Mouse (Mus musculus) adrenal gland, postnatal 25 days (tissue): ENCODE measurements around the gene Adora1. TPM values are rescaled to one million over a fixed set of nuclear protein-coding genes. Genes with fewer than 3 reads are reported as not detected.

Source experiments
- DNase-seq: peaks from one replicate; pipeline ENCODE4 v3.0.0; 2021; ENCODE audit warnings: mixed read lengths
- total RNA-seq: library from RNA; stranded (reverse); gene quantifications from 2 replicates; pipeline ENCODE4 v1.2.3, GENCODE M21; 2021

Gene Adora1
- total RNA-seq, 1 experiment from 2014 or later, result 151 TPM

GRCm38 (mm10) chr1:134240701-134241100 lies 5.5 kb upstream of the Adora1 start:
- DNase-seq, result no peak

- DNase-seq, result no peak
These were observed 2.2 kb upstream of the Adora1 start for GRCm38 (mm10) chr1:134237438-134237837.

- DNase-seq, result no peak
These were observed 911 bp upstream of the Adora1 start for GRCm38 (mm10) chr1:134236142-134236541.

- DNase-seq, result peak; percentile 82
These were observed 508 bp downstream of the Adora1 start for GRCm38 (mm10) chr1:134234455-134235390.

GRCm38 (mm10) chr1:134233681-134234454 lies 1.4 kb downstream of the Adora1 start:
- peak; percentile 29 for DNase-seq

- peak; percentile 84 for DNase-seq
These were observed 2.3 kb downstream of the Adora1 start for GRCm38 (mm10) chr1:134232778-134233531.

GRCm38 (mm10) chr1:134232326-134232725 lies 2.9 kb downstream of the Adora1 start:
- DNase-seq, result peak; percentile 38

- no peak for DNase-seq
These were observed 3.5 kb downstream of the Adora1 start for GRCm38 (mm10) chr1:134231681-134232080.

- DNase-seq, result peak; percentile 45
These were observed 4.0 kb downstream of the Adora1 start for GRCm38 (mm10) chr1:134231270-134231669.

- DNase-seq, result no peak
These were observed 4.5 kb downstream of the Adora1 start for GRCm38 (mm10) chr1:134230638-134231228.

GRCm38 (mm10) chr1:134229806-134230575 lies 5.2 kb downstream of the Adora1 start:
- no peak for DNase-seq

GRCm38 (mm10) chr1:134226739-134227138 lies 8.5 kb downstream of the Adora1 start:
- DNase-seq, result no peak

GRCm38 (mm10) chr1:134225375-134225774 lies 9.9 kb downstream of the Adora1 start:
- no peak for DNase-seq

- no peak for DNase-seq
These were observed 10.5 kb downstream of the Adora1 start for GRCm38 (mm10) chr1:134224649-134225227.

GRCm38 (mm10) chr1:134222122-134223055 lies 12.8 kb downstream of the Adora1 start:
- DNase-seq, result peak; percentile 83

- DNase-seq, result no peak
These were observed 14.1 kb downstream of the Adora1 start for GRCm38 (mm10) chr1:134221172-134221571.

- DNase-seq, result no peak
These were observed 15.6 kb downstream of the Adora1 start for GRCm38 (mm10) chr1:134219608-134220007.

GRCm38 (mm10) chr1:134217942-134218341 lies 17.3 kb downstream of the Adora1 start:
- no peak for DNase-seq

GRCm38 (mm10) chr1:134217028-134217481 lies 18.2 kb downstream of the Adora1 start:
- peak; percentile 65 for DNase-seq

- no peak for DNase-seq
These were observed 18.6 kb downstream of the Adora1 start for GRCm38 (mm10) chr1:134216629-134216971.
